Mouse (Mus musculus) cerebral cortex, adult 2 months (tissue): Measurements from ENCODE around the gene Hs3st6.

Experiments used
- WGBS: fragments of 180-500 bp; shearing (Covaris S2); methylation state at CpG from one replicate; pipeline ENCODE4 v1.1.7; 2018; 5-methylcytosine and 5-hydroxymethylcytosine counted together

The Hs3st6 gene

DNA sequence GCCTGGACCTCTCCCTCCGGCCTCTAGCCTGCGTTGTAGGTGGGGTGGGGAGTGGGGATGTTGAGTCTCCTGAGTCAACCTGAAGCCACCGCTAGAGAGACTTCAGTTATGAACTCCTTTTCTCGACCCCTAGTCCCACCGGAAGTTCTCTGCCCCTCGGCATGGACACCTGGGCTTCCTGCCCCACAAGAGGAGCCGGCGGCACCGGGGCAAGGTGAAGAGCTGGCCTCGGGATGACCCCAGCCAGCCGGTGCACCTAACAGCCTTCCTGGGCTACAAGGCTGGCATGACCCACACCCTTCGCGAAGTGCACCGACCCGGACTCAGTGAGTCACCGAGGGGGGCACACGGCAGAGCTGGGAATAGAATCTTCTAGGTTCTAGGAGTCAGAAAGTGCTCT, 24.6 kb upstream of the Hs3st6 start:
- 74% methylated on average over 17 of the region's 17 CpGs for WGBS

DNA sequence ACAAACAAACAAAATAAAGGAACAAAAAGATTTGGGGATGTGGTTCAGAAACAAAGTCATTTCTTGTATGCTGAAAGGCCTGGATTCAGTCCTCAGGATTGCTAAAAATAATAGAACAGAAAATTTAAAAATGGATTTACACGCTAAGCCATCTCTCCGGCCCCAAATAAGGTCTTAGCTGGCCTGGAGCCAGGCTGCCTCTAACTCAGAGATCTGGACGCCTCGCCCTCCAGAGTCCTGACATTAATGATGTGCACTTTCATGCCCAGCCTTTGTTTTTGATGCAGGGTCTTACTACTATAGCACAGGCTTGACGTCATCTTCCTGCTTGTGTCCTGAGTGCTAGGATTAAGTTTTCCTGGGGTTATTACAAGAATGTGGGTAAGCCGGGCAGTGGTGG, 23.7 kb upstream of the Hs3st6 start:
- WGBS, result 75% methylated on average over 6 of the region's 6 CpGs

DNA sequence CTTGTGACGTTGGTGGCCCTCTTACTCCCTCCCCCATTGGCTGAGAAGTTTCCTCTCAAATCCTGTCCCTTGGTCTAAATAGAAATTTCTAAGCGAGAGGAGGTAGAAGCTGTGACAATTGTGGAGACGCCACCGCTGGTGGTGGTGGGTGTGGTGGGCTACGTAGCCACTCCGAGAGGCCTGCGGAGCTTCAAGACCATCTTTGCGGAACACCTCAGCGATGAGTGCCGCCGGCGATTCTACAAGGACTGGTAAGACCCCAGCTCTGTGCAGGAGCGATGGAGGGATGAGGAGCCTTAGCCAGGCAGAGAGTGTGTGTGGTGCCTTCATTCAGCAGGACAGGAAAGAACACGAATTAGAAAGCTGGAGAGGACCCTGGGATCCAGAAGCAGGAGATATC, 22.0 kb upstream of the Hs3st6 start:
- WGBS, result 87% methylated on average over 14 of the region's 14 CpGs

DNA sequence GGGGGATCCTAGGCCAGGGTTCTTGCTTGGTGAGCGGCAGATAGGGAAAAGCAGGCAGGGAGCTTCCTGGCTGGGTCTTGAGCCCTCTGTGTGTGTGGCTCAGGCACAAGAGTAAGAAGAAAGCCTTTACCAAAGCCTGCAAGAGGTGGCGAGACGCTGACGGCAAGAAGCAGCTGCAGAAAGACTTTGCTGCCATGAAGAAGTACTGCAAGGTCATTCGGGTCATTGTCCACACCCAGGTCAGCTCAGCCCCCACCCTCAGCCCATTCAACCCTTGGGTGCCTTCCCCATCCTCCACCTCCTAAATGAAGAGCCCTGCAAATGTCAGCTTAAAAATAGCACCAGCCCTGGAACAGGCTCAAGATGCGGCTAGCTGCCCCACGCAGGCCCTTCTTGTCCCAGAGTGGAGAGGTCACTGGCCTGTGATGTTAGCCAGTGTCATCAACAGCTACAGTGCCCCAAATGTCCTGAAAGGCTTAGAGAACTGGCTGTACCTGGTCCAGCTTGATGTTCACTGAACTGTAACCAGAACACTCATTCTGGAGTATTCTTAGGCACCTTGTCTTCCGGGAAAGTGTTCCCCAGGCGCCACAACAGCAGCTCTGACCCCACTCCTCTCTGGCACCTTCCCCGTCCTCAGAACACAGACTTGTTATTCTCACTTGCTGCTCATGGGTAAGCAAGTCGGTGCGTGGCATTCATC, 20.4 kb upstream of the Hs3st6 start:
- WGBS, result 82% methylated on average over 12 of the region's 12 CpGs

DNA sequence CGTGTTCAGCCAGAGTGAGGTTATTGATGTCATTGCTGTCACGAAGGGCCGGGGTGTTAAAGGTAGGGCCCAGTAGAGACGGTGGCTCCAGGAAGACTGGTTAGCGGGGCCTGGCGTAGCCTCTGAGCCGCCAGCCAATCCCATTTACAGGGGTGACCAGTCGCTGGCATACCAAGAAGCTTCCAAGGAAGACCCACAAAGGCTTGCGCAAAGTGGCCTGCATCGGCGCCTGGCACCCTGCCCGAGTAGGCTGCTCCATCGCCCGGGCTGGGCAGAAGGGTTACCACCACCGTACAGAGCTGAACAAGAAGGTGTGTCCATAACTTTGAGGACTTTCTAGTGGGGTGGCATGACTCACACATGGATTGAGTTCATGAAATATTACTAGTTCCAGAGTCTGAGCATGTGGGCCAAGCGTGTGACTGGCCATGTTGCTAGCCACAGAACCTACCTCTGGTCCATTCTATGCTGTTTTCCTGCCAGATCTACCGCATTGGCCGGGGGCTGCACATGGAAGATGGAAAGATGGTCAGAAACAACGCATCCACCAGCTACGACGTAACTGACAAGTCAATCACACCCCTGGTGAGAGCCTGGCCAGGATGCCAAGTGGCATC, 19.2 kb upstream of the Hs3st6 start:
- 90% methylated on average over 21 of the region's 21 CpGs for WGBS

DNA sequence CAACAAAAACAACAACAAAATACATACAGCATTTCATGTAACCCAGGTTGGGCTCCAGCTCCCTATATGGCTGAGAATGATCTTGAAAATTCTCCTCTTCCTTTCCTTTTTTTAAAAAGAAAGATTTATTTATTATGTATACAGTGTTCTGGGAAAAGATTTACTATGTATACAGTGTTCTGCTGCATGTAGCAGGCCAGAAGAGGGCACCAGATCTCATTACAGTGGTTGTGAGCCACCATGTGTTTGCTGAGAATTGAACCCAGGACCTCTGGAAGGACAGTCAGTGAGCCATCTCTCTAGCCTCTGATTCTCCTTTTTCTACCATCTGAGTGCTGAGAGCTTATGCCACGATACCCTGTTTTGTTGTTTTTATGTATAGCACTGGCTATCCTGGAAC, 18.3 kb upstream of the Hs3st6 start:
- WGBS, result 83% methylated on average over 1 of the region's 1 CpGs

DNA sequence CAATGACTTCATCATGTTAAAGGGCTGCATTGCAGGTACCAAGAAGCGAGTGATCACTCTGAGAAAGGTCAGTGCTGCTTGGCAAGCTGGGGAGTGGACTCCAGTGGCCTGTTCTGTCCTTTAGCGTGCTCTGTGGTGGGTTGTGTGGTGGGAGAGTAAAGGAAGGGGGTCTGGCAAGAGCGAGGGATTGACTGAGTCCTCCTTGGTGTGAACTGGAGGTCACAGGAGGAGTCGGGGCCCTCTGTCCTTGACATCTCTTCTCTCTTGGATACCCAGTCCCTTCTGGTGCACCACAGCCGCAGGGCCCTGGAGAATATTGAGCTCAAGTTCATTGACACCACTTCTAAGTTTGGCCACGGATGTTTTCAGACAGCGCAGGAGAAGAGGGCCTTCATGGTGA, 17.3 kb upstream of the Hs3st6 start:
- WGBS, result 93% methylated on average over 7 of the region's 7 CpGs

DNA sequence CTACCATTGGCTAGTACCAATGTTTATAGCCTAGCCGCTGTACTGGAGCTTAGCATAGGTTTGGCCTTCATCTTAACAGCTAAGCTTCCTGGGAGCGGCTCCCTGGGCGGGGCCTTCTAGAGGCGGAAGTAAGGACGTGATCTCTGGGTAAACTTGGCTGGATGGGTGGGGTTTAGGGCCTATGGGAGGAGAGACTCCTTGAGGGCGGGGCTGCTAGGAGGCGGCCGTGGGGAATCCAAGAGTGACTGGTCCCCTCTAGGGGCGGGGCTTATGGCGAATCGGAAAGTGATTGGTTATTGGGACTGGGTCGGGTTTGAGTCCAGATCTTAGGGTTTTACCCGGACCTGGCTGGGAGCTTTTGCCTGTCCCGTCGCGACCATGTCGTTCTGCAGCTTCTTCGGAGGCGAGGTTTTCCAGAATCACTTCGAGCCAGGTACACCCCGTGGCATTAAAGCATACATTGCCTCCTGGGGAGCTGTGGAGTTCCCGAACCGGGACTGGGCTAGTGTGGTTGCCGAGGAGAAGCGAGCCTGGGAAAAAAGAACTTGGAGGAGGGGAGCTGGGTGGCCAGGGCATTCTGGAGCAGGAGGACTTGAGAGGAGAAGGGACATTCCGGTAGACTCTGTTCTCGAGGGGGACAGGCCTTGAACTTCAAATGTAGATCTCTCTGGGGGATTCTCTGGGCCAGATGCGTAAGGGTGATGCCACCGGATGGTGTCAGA, 16.3 kb upstream of the Hs3st6 start, which contains the start of gene Msrb1:
Gene Msrb1, plus strand, starts transcription at position 313 of the 722 bp plus-strand sequence.
- WGBS, result 1% methylated on average over 29 of the region's 29 CpGs

DNA sequence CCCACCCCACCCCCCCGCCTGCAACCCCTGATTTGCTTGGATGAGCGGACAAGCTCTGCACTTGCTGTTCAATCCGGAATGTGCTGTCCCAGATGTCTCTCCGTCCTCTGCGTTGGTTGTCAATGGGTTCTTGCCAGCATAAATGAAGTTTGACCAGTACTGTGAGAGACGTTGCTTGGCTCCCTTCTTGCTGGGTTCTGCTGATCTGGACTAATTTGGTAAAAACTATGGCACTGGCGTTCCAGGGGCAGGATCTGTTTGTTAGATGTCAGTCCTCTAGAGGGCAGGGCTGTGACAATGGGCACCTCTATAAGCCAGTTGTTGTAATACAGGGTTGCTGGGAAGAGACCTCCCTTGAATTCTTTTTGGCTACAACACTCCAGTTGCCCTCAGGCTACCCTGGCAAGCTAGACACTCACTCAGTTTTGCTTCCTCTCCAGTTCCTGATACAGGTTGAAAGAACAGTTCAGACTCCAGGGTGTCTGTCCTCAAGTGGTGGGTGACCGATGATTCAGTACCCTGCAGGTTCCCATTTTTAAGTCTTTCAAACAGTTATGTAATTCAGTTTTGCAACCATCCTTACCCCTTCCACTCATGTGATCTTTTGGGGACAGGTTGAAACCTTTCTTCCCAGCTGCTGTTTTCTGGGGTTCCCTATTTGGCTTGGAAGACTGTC, 15.5 kb upstream of the Hs3st6 start:
- WGBS, result 18% methylated on average over 8 of the region's 8 CpGs

DNA sequence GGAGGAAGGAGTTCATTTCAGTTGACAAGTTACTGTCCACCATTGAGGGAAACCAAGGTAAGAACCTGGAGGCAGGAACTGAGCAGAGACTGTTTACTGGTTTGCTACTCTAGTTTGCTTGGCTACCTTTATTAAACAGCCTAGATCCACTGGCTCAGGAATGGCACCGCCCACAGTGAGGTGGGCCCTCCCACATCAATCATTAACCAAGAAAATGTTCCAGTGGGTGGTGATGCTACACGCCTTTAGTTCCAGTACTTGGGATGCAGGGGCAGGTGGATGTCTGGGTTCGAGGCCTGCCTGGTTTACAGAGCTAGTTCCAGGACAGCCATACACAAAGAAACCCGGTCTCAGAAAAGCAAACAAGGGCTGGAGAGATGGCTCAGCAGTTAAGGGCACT, 14.6 kb upstream of the Hs3st6 start:
- WGBS, result 86% methylated on average over 4 of the region's 4 CpGs

DNA sequence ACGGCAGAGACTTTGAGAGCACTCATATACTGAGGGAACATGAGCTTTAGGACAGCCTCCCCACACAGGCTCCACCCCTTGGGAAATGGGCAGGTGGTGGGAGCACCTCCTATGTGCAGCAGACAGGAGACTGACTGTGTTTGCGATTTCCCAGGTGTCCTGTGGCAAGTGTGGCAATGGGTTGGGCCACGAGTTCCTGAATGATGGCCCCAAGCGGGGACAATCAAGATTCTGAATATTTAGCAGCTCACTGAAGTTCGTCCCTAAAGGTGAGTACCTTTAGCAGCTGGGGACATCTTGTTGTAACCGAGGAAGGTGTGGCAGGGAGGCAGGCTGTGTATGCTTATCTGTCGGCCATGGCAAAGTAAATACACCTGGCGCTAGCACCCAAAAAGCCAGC, 12.9 kb upstream of the Hs3st6 start:
- 90% methylated on average over 8 of the region's 8 CpGs for WGBS

DNA sequence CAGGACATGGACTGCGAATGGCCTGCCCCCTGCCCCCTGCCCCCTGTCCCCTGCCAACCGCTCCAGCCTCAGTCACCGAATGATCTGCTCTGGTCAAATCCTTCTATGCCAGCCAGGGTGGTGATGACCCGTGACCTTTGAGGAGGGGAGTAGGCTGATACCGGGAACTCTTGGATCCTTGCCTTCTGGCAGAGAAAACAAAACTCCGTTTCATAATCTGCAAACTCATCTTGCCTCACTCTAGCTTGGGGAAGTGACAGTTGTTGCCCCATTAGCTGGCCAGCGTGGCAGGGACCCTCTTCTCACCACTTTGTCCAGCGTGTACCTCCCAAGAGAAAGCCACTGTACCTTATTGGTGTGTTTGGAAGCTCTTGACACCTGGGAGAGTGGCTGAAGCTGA, 10.5 kb upstream of the Hs3st6 start:
- WGBS, result 75% methylated on average over 8 of the region's 8 CpGs

DNA sequence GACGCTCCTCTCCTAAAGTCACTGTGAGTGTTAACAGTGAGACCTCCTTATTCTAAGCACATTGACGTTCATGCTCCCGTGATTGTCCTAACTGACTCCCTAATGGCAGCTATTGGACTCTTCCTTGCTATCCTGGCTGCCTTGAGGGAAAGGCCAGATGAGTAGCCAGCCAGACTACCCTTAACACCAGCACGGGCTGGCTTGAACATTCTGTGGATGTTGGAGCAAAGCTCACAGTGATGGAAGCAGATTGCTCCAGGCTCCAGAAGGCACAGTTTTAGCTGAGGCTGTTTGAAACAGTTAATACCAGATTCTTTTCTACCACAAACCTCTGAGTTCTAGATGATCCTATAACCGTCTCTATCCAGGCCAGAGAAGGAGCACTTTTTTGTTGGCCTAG, 8.9 kb upstream of the Hs3st6 start:
- WGBS, result 81% methylated on average over 5 of the region's 5 CpGs

DNA sequence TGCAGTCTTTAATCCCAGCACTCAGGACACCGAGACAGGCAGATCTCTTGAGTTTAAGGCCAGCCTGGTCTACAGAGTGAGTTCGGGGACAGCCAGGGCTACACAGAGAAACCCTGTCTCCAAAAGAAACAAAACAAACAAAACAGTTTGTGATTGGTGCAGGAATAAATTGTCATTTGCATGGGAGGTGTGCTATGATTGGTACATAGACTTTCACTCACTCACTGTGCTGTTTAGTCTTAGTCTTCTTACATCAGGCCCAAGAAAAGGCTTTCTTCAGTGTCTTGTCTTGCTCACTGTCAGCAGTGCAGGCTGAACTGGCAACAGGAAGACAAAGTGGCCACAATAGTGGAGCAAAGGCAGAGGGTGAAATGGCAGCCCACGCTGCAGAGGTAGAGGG, 8.4 kb upstream of the Hs3st6 start:
- WGBS, result 81% methylated on average over 3 of the region's 3 CpGs

DNA sequence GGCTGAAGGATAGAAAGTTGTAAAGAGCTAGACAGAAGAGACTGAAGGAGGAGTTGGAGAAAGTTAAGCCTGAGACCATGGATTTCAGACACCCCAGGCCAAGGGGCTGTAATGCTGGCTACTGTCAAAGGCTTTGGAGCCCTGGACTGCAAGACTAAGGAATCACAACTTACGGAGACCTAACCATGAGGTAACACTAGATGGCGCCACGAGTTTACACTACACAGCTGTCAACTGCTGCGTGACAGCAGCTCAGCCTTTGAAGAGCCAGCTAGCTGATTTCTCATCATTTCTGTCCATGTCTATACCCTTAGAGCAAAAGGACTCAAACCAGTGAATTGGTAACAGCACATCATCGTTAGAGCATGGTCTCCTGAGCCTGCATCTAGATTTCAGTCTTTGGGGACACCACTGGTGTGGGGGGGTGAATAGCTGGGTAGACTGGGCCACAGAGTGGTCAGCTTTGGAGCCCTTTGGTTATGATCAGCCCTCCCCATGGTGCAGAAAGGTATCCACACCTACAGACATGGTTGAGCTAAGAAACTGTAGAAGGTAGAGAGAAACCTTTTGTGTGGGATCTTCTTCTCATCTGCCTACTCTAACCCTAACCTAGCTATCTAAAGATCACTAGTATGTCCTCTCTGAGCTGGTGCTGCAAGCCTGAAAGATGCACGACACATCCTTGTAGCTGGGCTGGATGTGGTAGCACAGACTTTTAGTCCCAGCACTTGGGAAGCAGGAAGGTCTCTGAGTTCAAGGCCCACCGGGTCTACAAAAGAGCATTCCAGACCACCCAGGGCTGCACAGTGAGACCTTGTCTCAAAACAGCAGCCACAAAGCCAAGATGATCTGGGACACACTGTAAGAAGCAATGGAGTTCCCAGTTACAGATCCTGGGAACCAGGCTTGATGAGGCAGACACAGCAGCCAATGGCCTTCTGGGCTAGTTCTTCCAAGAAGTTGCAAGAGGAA, 7.0 kb upstream of the Hs3st6 start:
- 23% methylated on average over 7 of the region's 7 CpGs for WGBS

DNA sequence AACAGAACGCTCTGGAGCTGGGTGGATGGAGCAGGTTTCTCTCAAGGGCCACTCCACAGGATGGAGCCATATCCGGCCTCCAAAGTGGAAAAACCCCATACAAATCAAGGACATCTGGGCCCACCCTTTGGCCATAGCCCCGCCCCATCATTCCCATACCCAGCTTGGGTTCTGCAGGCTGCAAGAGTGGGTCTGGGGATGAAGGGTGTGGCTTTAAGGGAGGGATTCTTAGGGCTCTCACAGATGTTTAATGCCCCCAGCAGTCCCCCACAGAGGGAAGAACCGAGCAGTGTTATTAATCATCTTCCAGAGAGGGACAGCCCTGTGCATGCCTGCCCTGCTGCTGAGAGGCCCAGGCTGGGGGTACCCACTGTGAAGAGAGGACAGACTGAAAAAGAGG, 5.8 kb upstream of the Hs3st6 start:
- WGBS, result 78% methylated on average over 4 of the region's 4 CpGs

DNA sequence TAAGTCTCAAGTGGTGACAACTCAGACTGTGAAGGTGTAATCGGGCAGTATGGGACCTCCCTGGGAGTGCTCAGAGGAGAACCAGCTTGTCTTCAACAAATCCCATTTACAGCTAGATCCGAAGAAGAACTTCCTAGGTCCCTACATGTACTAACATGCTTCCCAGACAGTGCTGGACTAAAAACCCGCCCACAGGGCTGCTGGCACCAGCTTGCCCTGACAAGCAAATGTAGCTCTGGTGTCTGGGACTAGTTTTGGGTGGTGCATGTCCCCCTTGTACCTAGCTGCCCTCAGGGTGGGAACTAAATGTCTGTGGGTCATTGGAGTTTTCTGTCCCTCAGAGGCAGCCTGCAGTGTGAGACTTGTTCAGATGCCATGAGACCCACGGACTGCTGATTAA, 1.3 kb upstream of the Hs3st6 start:
- 17% methylated on average over 4 of the region's 4 CpGs for WGBS

DNA sequence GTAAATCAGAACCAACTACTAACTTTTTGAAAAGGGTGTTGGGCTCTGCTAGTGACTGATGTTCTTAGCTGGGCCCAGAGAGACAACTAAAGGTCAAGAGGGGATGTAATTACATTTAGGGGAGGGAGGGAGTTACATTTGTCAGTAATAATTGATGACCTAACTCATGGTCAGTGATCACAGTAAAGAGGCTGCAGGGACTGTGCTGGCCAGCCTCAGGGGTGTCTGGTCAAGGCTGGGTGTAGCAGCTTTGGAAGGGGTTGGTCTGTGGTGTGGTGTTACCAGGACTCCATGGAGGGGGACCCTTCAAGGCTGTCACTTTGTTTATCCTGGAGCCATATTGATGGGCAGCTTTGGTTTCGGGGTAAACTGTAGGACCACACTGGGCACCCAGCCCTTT, 4.6 kb downstream of the Hs3st6 start:
- WGBS, result 93% methylated on average over 1 of the region's 1 CpGs

DNA sequence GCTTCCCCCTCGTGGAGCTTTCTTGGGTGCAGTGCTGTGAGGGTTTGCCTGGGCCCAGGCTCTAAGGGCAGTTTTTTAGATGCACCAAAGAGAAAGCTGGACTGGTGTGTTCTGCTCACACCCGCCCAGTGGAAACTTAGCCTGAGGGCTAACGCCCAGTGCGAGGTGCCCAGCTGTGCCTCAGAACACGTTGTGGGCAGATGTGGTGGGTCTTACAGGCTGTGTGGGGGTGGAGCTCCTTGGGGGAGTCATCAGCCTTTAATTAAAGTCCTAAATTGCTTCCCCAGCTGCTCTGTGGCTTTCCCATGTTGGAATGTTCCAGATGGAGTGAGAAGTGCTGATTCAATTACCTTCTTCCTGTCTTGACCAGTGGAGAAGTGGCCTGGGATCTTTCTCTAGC, 8.3 kb downstream of the Hs3st6 start:
- 58% methylated on average over 5 of the region's 5 CpGs for WGBS

DNA sequence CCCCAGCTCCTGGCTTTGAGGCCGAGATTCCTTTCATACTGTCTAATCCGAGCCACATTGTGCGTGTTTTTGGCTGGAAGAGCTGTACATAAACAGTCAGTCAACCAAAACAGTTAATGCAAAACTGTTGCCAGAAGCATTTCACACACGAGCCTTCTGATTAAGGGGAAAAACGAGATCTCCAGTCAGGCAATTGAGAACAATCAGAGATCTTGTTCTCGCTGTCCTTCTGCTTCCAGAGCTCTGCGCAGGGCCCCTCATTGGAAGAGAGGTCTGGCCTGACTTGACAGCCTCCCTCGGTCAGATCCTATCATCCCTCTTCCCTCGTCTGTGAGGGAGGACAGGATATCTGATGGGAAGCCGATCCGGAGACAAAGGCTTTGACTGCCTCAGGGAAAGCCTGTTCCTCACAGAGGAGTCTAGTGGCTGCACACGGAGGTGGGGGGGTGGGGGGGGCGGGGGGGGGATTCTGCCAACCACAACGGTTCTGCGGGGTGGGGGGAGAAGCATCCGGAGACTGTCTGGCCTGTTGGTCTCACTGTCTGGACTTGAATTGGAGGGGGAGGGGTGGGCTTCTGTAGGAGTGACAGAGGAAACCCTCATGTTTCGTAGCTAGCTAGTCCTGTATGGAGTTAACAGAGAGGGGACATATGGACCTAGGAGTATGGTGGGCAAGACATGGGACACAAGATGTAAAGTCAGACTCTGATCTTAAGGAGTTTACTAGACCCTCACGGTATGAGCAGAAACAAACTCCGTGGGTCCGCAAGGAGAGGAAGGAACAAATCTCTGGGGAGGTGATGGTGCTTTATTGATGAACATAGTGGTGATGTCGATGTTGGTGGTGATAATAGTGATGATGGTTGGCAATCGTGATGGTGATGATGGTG, 12.5 kb downstream of the Hs3st6 start:
- 50% methylated on average over 21 of the region's 22 CpGs for WGBS
